Mouse (Mus musculus): Measurements from ENCODE around the gene Rnf212b.
A peak's percentile ranks its signal among the peaks of the same experiment; 100 is the strongest.

Rnf212b gene

DNA sequence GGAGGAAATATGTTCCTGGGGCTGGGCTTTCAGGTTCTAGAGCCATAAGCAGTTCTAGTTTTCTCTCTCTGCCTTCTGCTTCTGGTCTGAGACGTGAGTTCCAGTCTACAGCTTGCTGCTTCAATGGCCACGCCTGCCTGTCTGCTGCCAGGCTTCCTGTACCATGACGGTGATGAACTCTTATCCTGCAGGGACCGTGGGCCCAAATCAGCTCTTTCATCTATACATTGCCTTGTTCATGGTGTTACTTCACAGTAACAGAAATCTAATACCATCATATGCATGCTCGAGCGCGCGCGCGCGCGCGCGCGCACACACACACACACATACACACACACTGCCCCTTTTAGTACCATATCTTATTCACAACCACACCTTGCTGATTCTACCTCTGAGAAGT is 17.2 kb upstream of the Rnf212b start:
- DNase-seq (ENCODE audit: low spot score) = no peak

- no peak for DNase-seq (ENCODE audit: low spot score)
Observed at GRCm38 (mm10) chr14:54799686-54800085, 14.3 kb upstream of the Rnf212b start.

- no peak for DNase-seq (ENCODE audit: low spot score)
Observed at GRCm38 (mm10) chr14:54802428-54802827, 11.5 kb upstream of the Rnf212b start.

DNA sequence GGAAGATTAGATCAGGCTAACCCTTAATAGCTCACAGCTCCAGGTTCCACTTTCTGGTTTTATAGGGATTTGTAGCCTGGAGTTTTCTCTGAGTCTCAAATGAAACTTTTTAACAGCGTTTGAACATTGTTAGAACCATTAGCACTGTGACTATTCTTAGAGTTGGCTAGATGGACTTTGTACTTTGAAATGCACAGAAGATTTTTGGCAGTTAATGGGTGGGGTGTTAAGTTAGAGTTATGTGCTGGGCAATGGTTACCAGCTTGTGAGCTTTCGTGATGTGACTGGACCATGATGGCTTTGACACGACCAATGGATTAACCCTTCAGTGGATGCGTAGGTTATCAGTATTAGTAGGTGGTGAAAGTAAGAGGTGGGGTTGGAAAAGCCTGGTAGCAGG is 7.8 kb upstream of the Rnf212b start:
- no peak for DNase-seq (ENCODE audit: low spot score)

DNA sequence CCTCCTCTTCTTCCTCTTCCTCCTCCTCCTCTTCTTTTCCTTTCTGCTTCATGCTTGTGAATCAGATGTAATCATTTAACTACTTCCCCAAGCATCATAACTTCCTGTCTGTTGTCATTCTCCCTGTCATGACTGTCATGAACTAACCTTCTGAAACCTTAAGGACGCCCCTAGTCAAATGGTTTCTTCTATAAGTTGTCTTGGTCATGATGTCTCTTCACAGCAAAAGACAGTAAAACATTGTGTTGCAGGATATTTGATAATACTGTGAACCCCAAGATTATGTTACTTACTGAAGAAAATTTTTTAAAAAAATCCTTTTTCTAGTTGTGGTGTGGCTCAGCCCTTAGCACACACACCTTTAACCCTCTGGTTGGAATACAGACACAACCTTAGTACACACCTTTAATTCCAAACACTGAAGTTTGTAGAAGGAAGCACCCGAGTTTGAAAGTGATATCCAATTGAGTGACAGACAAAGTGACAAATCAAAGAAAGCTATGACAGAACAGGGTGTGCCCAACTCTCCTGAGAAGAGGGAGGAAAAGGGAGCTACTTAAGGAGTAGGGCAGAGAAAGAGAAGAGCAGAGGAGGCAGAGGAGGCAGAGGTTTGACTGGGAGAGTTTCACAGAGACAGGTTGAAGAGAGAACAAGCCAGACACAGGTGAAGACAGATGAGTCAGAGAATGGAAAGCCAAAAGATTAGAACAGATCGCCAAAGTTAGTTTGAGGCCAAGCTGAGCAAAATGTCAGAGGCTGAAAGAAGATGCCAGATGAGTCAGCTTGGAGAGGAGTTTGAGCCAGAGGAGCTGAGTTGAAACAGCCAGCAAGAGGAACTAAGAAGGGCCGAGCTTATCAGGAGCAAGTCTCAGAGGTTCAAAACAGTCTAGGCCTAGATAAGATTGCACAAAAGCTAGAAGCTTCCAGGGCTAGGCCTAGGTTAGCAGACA is 4.9 kb upstream of the Rnf212b start:
- DNase-seq (ENCODE audit: low spot score) = no peak

DNA sequence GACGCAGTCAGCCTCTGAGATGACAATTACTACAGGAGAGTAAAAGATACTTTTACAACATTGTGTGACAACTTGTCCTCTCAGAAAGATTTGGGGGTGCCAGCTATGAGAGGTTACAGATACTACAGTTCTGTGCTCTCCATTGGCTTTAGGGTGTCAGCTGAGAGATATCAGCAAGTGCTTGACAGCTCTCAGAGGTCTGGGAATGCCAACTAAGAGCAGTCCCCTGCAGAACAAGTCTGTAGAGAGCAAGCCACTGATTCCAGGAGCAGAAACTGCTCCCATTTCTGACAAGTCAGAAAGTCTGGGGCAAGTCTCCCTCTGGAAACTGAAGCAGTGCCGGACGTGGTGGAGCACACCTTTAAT is 4.3 kb upstream of the Rnf212b start:
- DNase-seq (ENCODE audit: low spot score) = no peak

- no peak for DNase-seq (ENCODE audit: low spot score)
Observed at GRCm38 (mm10) chr14:54815737-54816136, 1.8 kb downstream of the Rnf212b start.

GRCm38 (mm10) chr14:54817791-54818190 is 3.9 kb downstream of the Rnf212b start:
- DNase-seq (ENCODE audit: low spot score) = peak; percentile 52

DNA sequence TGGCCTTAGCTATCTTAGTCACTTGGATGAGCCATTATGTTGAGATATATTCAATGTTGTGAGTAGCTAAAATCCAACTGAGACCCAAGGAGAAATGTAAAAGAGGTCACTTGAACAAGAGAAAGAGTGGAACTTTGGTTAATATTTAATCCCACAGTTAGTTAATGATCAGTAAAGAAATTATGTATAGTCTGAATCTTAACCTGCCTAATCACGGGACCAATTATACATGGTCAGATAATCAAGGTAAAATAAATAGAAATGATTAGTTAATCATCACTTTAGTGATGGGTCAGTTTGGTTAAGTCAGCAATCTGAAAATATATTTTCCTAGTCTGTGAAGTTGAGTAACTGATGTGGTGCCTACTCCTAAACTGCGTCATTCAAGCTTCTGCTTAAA is 8.4 kb downstream of the Rnf212b start:
- no peak for DNase-seq (ENCODE audit: low spot score)

DNA sequence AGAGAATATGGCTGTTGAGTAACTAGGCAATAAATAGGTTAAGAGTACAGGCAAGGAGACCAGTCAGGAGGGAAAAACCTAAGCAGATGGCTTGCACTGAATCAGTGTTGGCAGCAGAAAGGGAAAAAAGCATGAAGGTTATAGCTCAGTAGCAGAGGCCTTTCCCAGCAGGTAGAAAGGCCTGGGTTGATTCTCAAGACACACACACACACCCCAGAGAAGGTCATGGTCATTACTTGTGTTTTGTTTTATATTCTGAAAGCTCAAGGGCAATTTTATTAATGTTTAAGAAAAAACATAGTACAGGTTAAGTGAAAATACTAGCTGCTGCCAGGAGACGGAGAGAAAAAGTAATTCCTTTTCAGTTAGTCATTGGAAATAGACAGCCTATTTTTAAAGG is 9.8 kb downstream of the Rnf212b start:
- DNase-seq (ENCODE audit: low spot score) = no peak

- DNase-seq (ENCODE audit: low spot score) = peak; percentile 80
Observed at GRCm38 (mm10) chr14:54843461-54843860, 29.5 kb downstream of the Rnf212b start.

DNA sequence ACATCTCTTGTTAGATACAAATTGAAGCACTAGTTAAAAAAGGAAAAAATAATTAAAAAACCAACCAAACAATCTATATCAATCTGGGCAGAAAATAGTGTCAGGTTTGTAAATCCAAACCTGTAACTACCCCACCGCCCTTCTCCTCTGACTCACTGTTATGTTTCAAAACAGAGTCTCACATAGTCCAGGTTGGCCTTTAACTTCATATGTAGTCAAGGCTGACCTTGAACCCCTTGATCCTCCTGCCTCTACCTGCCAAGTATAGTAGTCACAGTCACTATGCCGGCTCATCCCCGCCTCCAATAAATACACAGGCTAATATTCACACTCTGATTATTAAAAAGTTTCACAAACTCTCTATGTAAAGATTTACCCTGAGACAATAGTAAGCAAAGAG is 41.8 kb downstream of the Rnf212b start:
- DNase-seq (ENCODE audit: low spot score) = no peak

GRCm38 (mm10) chr14:54856703-54857102 is 42.8 kb downstream of the Rnf212b start:
- no peak for DNase-seq (ENCODE audit: low spot score)

DNA sequence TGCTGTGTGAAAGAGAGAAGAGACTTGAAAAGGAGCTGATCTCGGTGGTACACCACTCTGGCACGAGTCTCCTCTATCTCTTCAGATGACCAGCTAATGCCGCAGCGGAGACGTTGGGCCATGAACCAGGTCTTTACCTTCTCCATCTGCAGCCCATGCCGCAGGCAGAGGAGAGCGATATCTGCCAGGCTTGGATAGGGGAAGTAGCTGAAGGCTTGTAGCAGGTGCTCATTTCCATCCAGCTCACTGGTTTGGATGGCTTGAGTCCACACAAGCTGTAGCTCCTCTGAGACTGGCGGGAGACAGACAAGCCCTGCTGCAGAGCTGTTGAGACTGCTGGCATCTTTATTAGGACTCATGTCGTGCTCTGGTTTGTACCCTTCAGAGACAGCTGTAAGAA is 44.0 kb downstream of the Rnf212b start:
- DNase-seq (ENCODE audit: low spot score) = no peak

DNA sequence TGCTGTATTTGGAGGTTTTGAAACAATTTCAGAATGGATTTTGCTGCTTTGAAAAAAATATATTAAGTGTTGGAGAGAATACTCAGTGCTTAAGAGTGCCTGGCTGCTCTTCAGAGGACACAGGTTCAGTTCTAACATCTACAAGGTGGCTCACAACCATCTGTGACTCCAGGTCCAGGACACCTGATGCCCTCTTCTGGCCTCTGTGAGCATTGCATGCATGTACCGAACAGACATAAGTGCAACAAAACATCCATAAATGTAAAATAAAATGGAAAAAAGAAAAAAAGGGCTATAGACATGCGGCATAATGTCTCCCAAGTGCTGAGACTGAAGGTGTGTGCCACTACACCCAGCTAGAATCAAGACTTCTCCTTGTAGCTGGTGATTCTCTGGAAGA is 46.6 kb downstream of the Rnf212b start:
- peak; percentile 73 for DNase-seq (ENCODE audit: low spot score)

DNA sequence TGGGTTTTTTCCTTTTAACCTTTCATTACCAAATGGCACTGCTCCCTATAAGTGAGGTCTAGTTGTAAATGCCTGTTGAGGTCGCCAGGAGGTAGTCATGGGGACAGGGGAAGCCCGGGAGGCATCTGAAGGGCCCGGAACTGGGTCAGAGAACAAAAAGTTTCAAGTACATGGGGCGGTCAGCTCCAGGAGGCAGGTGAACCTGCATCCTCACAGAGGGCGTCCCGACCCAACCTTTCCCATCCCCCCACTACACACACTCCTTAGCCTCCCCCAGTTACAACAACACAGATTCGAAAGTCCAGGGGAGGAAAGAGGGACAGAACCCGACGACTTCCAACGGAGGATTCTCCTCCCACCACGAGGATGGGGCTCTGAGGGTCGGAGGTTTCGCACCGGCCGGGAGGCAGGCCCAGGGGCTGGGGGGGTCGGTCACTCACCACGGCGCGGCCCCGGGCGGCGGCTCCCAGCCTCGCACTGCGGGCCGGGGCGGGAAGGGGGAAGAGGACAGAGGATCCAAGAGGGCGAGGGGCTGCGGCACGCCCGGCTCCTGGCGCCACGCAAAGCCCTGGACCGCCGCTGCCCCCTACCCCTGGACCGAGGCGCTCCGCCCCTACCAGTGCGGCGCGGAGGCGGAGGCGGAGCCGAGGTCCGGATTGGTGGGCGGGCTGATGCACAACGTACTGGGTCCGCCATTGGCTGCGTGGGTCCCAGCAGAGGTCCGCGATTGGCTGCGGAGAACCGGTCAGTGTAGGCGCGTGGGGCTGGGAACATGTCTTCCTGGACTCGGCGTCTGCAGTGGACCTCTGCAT is 49.8 kb downstream of the Rnf212b start:
- peak; percentile 97 for DNase-seq (ENCODE audit: low spot score)

- DNase-seq (ENCODE audit: low spot score) = no peak
Observed at GRCm38 (mm10) chr14:54864313-54865036, 50.5 kb downstream of the Rnf212b start.

DNA sequence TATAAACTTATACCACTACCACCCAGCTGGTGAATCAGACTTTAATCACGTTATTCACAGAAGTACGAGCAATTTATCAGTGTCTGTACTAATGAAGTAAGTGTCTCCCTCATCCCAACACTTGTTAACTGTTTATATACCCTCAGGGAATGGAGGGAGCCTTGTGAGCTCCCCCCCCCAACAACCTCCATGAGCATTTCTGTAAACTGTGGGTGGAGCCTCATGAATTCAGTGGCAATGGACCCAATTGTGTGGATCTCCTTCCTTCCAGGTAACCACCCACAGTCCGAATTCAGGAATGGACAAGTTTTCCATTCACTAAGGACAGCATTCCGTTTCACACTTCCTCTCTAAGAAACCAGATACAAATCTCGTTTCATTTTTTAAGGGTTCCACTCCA is 51.7 kb downstream of the Rnf212b start:
- no peak for DNase-seq (ENCODE audit: low spot score)

DNA sequence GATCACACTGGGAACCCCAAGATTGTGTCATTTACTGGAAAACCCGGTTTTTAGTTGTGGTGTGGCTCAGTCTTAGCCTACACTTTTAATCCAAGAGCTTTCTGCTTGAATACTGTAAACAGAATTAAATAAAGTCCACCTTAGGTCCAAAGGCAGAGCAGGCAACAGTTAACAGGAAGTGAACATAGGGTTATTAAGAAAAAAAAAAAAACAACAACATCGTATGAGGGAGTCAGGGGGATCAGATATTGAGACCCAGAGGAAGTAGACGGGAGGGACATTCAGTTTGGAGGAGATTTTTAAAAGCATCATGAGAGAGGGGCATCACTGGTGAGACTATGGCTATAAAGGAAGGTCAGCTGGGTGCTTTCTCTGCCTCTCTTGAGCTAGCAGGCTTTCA is 52.3 kb downstream of the Rnf212b start:
- DNase-seq (ENCODE audit: low spot score) = no peak

GRCm38 (mm10) chr14:54866936-54867335 is 53.0 kb downstream of the Rnf212b start:
- DNase-seq (ENCODE audit: low spot score) = peak; percentile 30

- DNase-seq (ENCODE audit: low spot score) = no peak
Observed at GRCm38 (mm10) chr14:54868026-54868425, 54.1 kb downstream of the Rnf212b start.

DNA sequence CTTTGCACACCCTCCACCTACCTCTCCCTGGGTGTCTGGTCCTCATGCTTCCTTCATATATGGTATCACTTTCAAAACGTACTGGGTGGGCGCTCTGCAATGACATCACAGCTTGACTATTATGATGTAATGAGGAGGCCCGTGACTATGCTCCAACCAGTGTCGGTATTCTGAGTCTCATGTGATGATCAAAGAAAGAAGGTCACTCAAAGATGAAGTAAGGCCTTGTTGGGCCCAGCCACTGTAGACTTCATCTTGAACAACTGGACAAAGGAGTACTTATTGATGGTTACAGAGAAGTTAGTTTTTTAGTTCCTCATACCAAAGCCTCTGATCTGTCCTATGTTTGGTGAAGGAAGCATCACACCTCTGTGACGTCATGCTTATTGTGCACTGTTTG is 56.9 kb downstream of the Rnf212b start, which contains the start of gene Homez:
TSS of gene Homez (minus strand) at position 101 of the 400 bp plus-strand sequence.
- DNase-seq (ENCODE audit: low spot score) = no peak
